Mouse (Mus musculus) G1E (cell line): ENCODE measurements around the gene Enpp3.

ENCODE experiments used
- CTCF ChIP-seq: IDR thresholded peaks from 2 replicates; pipeline ENCODE4 v1.5.1; 2012; ENCODE audit warnings: low read depth, low read length, inconsistent platforms, mixed read lengths
- GATA1 ChIP-seq: IDR thresholded peaks from 2 replicates; pipeline ENCODE4 v1.6.1; 2012; ENCODE audit warnings: borderline replicate concordance, low read length, inconsistent platforms, mixed read lengths
- GATA2 ChIP-seq: IDR thresholded peaks from 2 replicates; pipeline ENCODE4 v1.6.1; 2012; ENCODE audit warnings: low read depth, low read length, inconsistent platforms, borderline replicate concordance
- POLR2AphosphoS5 ChIP-seq: IDR thresholded peaks from 2 replicates; pipeline ENCODE4 v1.6.1; 2012; ENCODE audit warnings: low read depth, low read length, inconsistent platforms; ENCODE audit not compliant: insufficient replicate concordance
- TAL1 ChIP-seq: conservative IDR thresholded peaks from 2 replicates; pipeline ENCODE4 v1.6.1; 2012; ENCODE audit warnings: low read depth, low read length, inconsistent platforms, mixed read lengths

- TF ChIP-seq GATA1 (no peak), CTCF (no peak), GATA2 (no peak), POLR2AphosphoS5 (no peak), TAL1 (no peak)
Measured at GRCm38 (mm10) chr10:24754874-24755540, 87.6 kb downstream of the Enpp3 start.
